Mouse (Mus musculus): Measurements from ENCODE around the gene Socs2.

GRCm38 (mm10) chr10:95371942-95372341 is 45.0 kb downstream of the Socs2 start:
- TF ChIP-seq POLR2A (IDR thresholded peaks at IDR 0.05; ENCODE audit: low read depth, low read length) (no peak), CTCF (IDR thresholded peaks at IDR 0.05; ENCODE audit: extremely low read depth, insufficient read length, insufficient replicate concordance, low read depth, low read length) (no peak)

Measured in small intestine, adult 2 months (tissue).